Comparison of ENCODE assay signal across 11 mouse cellular contexts in the genomic region with DNA sequence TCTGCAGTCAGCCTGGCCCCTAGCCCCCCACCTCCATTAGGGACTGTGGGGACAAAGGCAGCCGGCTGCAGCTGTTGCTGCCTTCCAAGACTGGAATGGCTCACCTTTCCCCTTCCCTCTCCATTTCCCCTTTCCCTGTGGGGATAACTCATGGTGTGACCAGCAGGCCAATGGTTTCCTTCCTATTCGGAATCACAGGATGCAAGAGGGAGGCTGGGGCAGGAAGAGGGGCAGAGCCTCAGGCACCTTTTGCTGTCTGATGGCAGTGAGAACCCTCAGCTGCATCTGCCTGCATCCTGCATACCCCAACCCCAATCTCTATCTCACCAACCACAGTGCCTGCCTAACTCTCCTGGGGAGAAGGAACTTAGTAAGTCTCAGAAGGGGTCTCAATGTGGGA. TPM values are rescaled to one million over a fixed set of nuclear protein-coding genes. Genes with fewer than 3 reads are reported as not detected.
A peak's percentile ranks its signal among the peaks of the same experiment; 100 is the strongest.
DNase-seq lines count a peak whose midpoint lies in the region; ATAC-seq and TF ChIP-seq lines count a peak whose summit lies in the region.
"Had no signal": no experiment of that assay in that cellular context is flagged by ENCODE, and none has a peak within 500 bp of the region (broad histone marks: within the 10 kb centered on the region; RNA-seq: fewer than 3 reads in every experiment).

No protein-coding gene starts in this region.

- TF ChIP-seq RAD21 in MEL (IDR thresholded peaks at IDR 0.05; ENCODE audit: low read depth, low read length), result no peak

- DNase-seq in heart, postnatal 25 days (ENCODE audit: low spot score), result no peak
- DNase-seq in MEL (ENCODE audit: low read depth, low spot score) (no peak), adipocyte (ENCODE audit: low spot score) (no peak)
- no peak for DNase-seq in embryonic facial prominence, embryonic 11.5 days (ENCODE audit: low spot score)
- no peak for DNase-seq in liver, embryonic 11.5 days (ENCODE audit: low spot score)
- DNase-seq in ovary, postnatal 10 days (ENCODE audit: low spot score), result no peak
- DNase-seq in natural killer cell, adult 2 months (ENCODE audit: low spot score in 2 of 2), result no peak
- DNase-seq: lung, adult 18-20 months had no signal

- H3K4me1 ChIP-seq in heart, embryonic 16.5 days (ENCODE audit: control insufficient read depth, insufficient read depth, low read length), result peaks cover 11% of the 10 kb centered on the region
- peaks cover 3 to 38% of the 10 kb centered on the region in 2 experiments; a peak in 3 of 4 replicates for H3K4me1 ChIP-seq in MEL (ENCODE audit: control insufficient read depth in 1 of 2, insufficient read depth in 2 of 2, low read length in 2 of 2)
- no peaks in the 10 kb centered on the region; the same call in 1 of the 2 replicates for H3K4me1 ChIP-seq in embryonic facial prominence, embryonic 11.5 days (ENCODE audit: control insufficient read depth, insufficient read depth, low read length)
- peaks cover 48% of the 10 kb centered on the region for H3K4me1 ChIP-seq in liver, embryonic 11.5 days (replicated peaks; ENCODE audit: control insufficient read depth, insufficient read depth, low read length)

- no peaks in the 10 kb centered on the region for H3K9me3 ChIP-seq in heart, embryonic 16.5 days (replicated peaks; ENCODE audit: control insufficient read depth, low read length)
- H3K9me3 ChIP-seq in MEL (replicated peaks; ENCODE audit: insufficient read depth, low read length), result no peaks in the 10 kb centered on the region
- no peaks in the 10 kb centered on the region for H3K9me3 ChIP-seq in embryonic facial prominence, embryonic 11.5 days (replicated peaks; ENCODE audit: control insufficient read depth, low read length)
- no peaks in the 10 kb centered on the region for H3K9me3 ChIP-seq in liver, embryonic 11.5 days (ENCODE audit: control insufficient read depth, low read length)

- no peak overlapping the region for H3K4me2 ChIP-seq in heart, embryonic 16.5 days (ENCODE audit: low read depth, low read length)
- no peak overlapping the region for H3K4me2 ChIP-seq in embryonic facial prominence, embryonic 11.5 days (ENCODE audit: low read depth, low read length)
- peak overlapping the region; percentile 40 for H3K4me2 ChIP-seq in liver, embryonic 11.5 days

- no peaks in the 10 kb centered on the region for H3K36me3 ChIP-seq in heart, embryonic 16.5 days (ENCODE audit: control insufficient read depth, insufficient read depth)
- peaks cover 3 to 22% of the 10 kb centered on the region in 2 experiments for H3K36me3 ChIP-seq in MEL (ENCODE audit: control insufficient read depth in 1 of 2, insufficient read depth in 2 of 2, low read length in 2 of 2)
- H3K36me3 ChIP-seq in embryonic facial prominence, embryonic 11.5 days (replicated peaks; ENCODE audit: control insufficient read depth, insufficient read depth, low read depth, low read length), result no peaks in the 10 kb centered on the region
- H3K36me3 ChIP-seq in liver, embryonic 11.5 days (ENCODE audit: control insufficient read depth, insufficient read depth, low read length), result peaks cover 25% of the 10 kb centered on the region

- H3K27ac ChIP-seq in heart, embryonic 16.5 days (ENCODE audit: low read length), result peak overlapping the region; percentile 51
- peak overlapping the region; percentile 20 for H3K27ac ChIP-seq in MEL (ENCODE audit: control insufficient read depth, low read depth, low read length)
- 0 out of 2 replicates have a peak overlapping the region, but pooled peaks have one; percentile 14 for H3K27ac ChIP-seq in embryonic facial prominence, embryonic 11.5 days (replicated peaks; ENCODE audit: low read depth, low read length)
- peak overlapping the region; percentile 73 for H3K27ac ChIP-seq in liver, embryonic 11.5 days (ENCODE audit: low read depth, low read length)

- TF ChIP-seq EP300 in MEL (IDR thresholded peaks at IDR 0.05; ENCODE audit: low read depth in 1 of 2, low read length in 2 of 2), result no peak

- TF ChIP-seq CTCF in MEL (IDR thresholded peaks at IDR 0.05 in 2 of 3, conservative IDR thresholded peaks at IDR 0.05 in 1 of 3; ENCODE audit: control insufficient read depth in 1 of 3, insufficient read depth in 1 of 3, low read depth in 2 of 3, low read length in 3 of 3, poor library complexity in 1 of 3, severe bottlenecking in 1 of 3), result no peak

- WGBS in heart, embryonic 16.5 days, result 38% methylated on average over 2 of the region's 2 CpGs
- WGBS in embryonic facial prominence, embryonic 11.5 days, result 16% methylated on average over 2 of the region's 2 CpGs
- 36% methylated on average over 2 of the region's 2 CpGs for WGBS in liver, embryonic 11.5 days

- H3K27me3 ChIP-seq in heart, embryonic 16.5 days (ENCODE audit: control insufficient read depth, insufficient read depth, low read length), result no peaks in the 10 kb centered on the region
- H3K27me3 ChIP-seq in MEL (ENCODE audit: control insufficient read depth in 1 of 2, insufficient read depth in 2 of 2, low read length in 2 of 2), result no peaks in the 10 kb centered on the region
- H3K27me3 ChIP-seq in embryonic facial prominence, embryonic 11.5 days (ENCODE audit: control insufficient read depth, insufficient read depth, low read length), result no peaks in the 10 kb centered on the region
- no peaks in the 10 kb centered on the region for H3K27me3 ChIP-seq in liver, embryonic 11.5 days (replicated peaks; ENCODE audit: control insufficient read depth, insufficient read depth, low read length)

- peaks cover 21% of the 10 kb centered on the region for H3K79me2 ChIP-seq in MEL (ENCODE audit: control insufficient read depth, insufficient read depth, low read length, poor library complexity)

- H3K4me3 ChIP-seq in heart, embryonic 16.5 days (ENCODE audit: low read length), result no peak overlapping the region
- no peak overlapping the region for H3K4me3 ChIP-seq in MEL (ENCODE audit: control insufficient read depth in 1 of 2, insufficient read depth in 1 of 2, low read depth in 2 of 2, low read length in 2 of 2)
- H3K4me3 ChIP-seq in embryonic facial prominence, embryonic 11.5 days (ENCODE audit: low read depth, low read length), result no peak overlapping the region
- H3K4me3 ChIP-seq in liver, embryonic 11.5 days (ENCODE audit: low read depth, low read length), result no peak overlapping the region

- intact Hi-C loops in heart, postnatal 25 days (cut with DNase I), result no loop called here

- TF ChIP-seq POLR2A in MEL (IDR thresholded peaks at IDR 0.05; ENCODE audit: control insufficient read depth in 1 of 2, insufficient read depth in 1 of 2, low read depth in 1 of 2, low read length in 2 of 2, poor library complexity in 1 of 2), result no peak

- H3K9ac ChIP-seq in heart, embryonic 16.5 days (ENCODE audit: low read length), result no peak overlapping the region
- peak overlapping the region; percentile 9; the same call in 1 of the 2 replicates for H3K9ac ChIP-seq in MEL (ENCODE audit: control insufficient read depth, low read depth, low read length, poor library complexity, severe bottlenecking)
- no peak overlapping the region for H3K9ac ChIP-seq in embryonic facial prominence, embryonic 11.5 days (replicated peaks; ENCODE audit: low read length)
- H3K9ac ChIP-seq in liver, embryonic 11.5 days (ENCODE audit: low read depth, low read length), result peak overlapping the region; percentile 42

- ATAC-seq in heart, embryonic 16.5 days (replicated peaks; ENCODE audit: extremely low read depth, insufficient read depth, low FRiP score), result 0 out of 2 replicates have a peak, but pooled peaks have one; percentile 20
- ATAC-seq in embryonic facial prominence, embryonic 11.5 days (replicated peaks; ENCODE audit: insufficient number of reproducible peaks, low FRiP score, low TSS enrichment, low read depth), result no peak
- no peak for ATAC-seq in liver, embryonic 11.5 days (replicated peaks; ENCODE audit: low FRiP score)

TF ChIP-seq in MEL, 35 proteins besides CTCF, POLR2A, EP300 and RAD21:
- TF ChIP-seq POLR2AphosphoS2 (IDR thresholded peaks at IDR 0.05; ENCODE audit: low read length), result no peak
- TF ChIP-seq ZMIZ1 (IDR thresholded peaks at IDR 0.05; ENCODE audit: low read depth, low read length), result no peak
- no peak for TF ChIP-seq CHD2 (IDR thresholded peaks at IDR 0.05; ENCODE audit: low read length)
- TF ChIP-seq MYB (IDR thresholded peaks at IDR 0.05; ENCODE audit: low read depth, low read length), result no peak
- TF ChIP-seq GABPA (IDR thresholded peaks at IDR 0.05; ENCODE audit: low read depth, low read length), result no peak
TF ChIP-seq in MEL: peak in this region for 0.

RNA-seq across cellular contexts. Expression of gene Oaf, which starts 14.2 kb away (rescaled TPM):
- polyA plus RNA-seq in heart, embryonic 16.5 days (2015; fragmentation: Nextera tagmentation; extraction: Ambion mirVana), result 26.0 and 27.4 TPM in 2 replicates
- total RNA-seq in heart, postnatal 25 days (2021), result 10 to 100 TPM in 1 of 2 experiments, 1 to 10 TPM in 1; 9.4 to 14.8 TPM
- 57.6 and 64.2 TPM in 2 replicates for total RNA-seq in MEL (2012; rRNA removed)
- polyA plus RNA-seq in MEL (2012; ENCODE audit: insufficient read depth in 1 of 2, insufficient read length in 2 of 2, low read depth in 1 of 2, low replicate concordance in 2 of 2, missing spikeins in 1 of 2), result 100 to 1,000 TPM in 1 of 2 experiments, not detected in 1; 137 TPM
- 73.3 and 73.5 TPM in 2 replicates for polyA plus RNA-seq in embryonic facial prominence, embryonic 11.5 days (2014; fragmentation: Nextera tagmentation; extraction: Ambion mirVana)
- 51.6 and 52.0 TPM in 2 replicates for polyA plus RNA-seq in liver, embryonic 11.5 days (2014; fragmentation: Nextera tagmentation; extraction: Ambion mirVana)

RNA-seq across cellular contexts. Expression of gene Pou2f3, which starts 15.3 kb away (rescaled TPM):
- polyA plus RNA-seq in heart, embryonic 16.5 days (2015; fragmentation: Nextera tagmentation; extraction: Ambion mirVana), result 0.19 and 0.53 TPM in 2 replicates
- under 1 TPM in 1 of 2 experiments, not detected in 1; 0.11 TPM for total RNA-seq in heart, postnatal 25 days (2021)
- total RNA-seq in MEL (2012; rRNA removed), result not detected in 2 replicates
- polyA plus RNA-seq in MEL (2012; ENCODE audit: insufficient read depth in 1 of 2, insufficient read length in 2 of 2, low read depth in 1 of 2, low replicate concordance in 2 of 2, missing spikeins in 1 of 2), result not detected
- 0.11 TPM in 1 of 2 replicates, not detected in the other for polyA plus RNA-seq in embryonic facial prominence, embryonic 11.5 days (2014; fragmentation: Nextera tagmentation; extraction: Ambion mirVana)
- polyA plus RNA-seq in liver, embryonic 11.5 days (2014; fragmentation: Nextera tagmentation; extraction: Ambion mirVana), result not detected in 2 replicates
- total RNA-seq: granulocyte monocyte progenitor cell, adult 5-6 weeks had no signal
- polyA plus RNA-seq: midbrain, postnatal 0 days had no signal

Comparison
In these comparisons a context has a peak if more than half of its experiments do, and no peak if none do; other contexts are left out.
1. H3K27ac ChIP-seq: peak in every context shown above with its lines; median percentile 73 in liver, embryonic 11.5 days; 51 in heart, embryonic 16.5 days; 20 in MEL; 14 in embryonic facial prominence, embryonic 11.5 days.
2. H3K9ac ChIP-seq: peak in MEL (single experiment) and liver, embryonic 11.5 days (single experiment); none in heart, embryonic 16.5 days (single experiment) and embryonic facial prominence, embryonic 11.5 days (single experiment).